Mouse (Mus musculus): ENCODE measurements around the gene Shtn1. TPM values are rescaled to one million over a fixed set of nuclear protein-coding genes. Genes with fewer than 3 reads are reported as not detected.

Shtn1 gene
- polyA plus RNA-seq, 1 experiment from 2014 or later, result 0.53 TPM

- Histone ChIP-seq H3K4me3 (no peak overlapping the region), H3K27ac (no peak overlapping the region), H3K27me3 (ENCODE audit: insufficient read depth, poor library complexity, severe bottlenecking) (peaks cover 24% of the 10 kb centered on the region; the same call in 1 of the 2 replicates), H3K9me3 (no peaks in the 10 kb centered on the region), H3K36me3 (no peaks in the 10 kb centered on the region), H3K4me1 (peaks cover 4% of the 10 kb centered on the region; the same call in 1 of the 2 replicates)
- DNase-seq (ENCODE audit: low spot score), result no peak
- WGBS, result 81% methylated on average over 5 of the region's 5 CpGs
Observed at GRCm38 (mm10) chr19:58980056-58980440, 95.9 kb downstream of the Shtn1 start.

- Histone ChIP-seq H3K27ac (no peak overlapping the region), H3K4me1 (peaks cover 4% of the 10 kb centered on the region; the same call in 1 of the 2 replicates), H3K36me3 (no peaks in the 10 kb centered on the region), H3K27me3 (ENCODE audit: insufficient read depth, poor library complexity, severe bottlenecking) (peaks cover 24% of the 10 kb centered on the region; the same call in 1 of the 2 replicates), H3K9me3 (no peaks in the 10 kb centered on the region), H3K4me3 (no peak overlapping the region)
- no peak for DNase-seq (ENCODE audit: low spot score)
- 60% methylated on average over 13 of the region's 13 CpGs for WGBS
Observed at GRCm38 (mm10) chr19:58979436-58980055, 96.4 kb downstream of the Shtn1 start.

- H3K9me3 ChIP-seq, result no peaks in the 10 kb centered on the region
- 62% methylated on average over 11 of the region's 11 CpGs for WGBS
- peak overlapping the region; percentile 59; the same call in 1 of the 2 replicates for H3K27ac ChIP-seq
- DNase-seq (ENCODE audit: low spot score), result peak; percentile 86
- H3K4me1 ChIP-seq, result peaks cover 4% of the 10 kb centered on the region; the same call in 1 of the 2 replicates
- H3K4me3 ChIP-seq, result no peak overlapping the region
- H3K27me3 ChIP-seq (ENCODE audit: insufficient read depth, poor library complexity, severe bottlenecking), result peaks cover 24% of the 10 kb centered on the region; the same call in 1 of the 2 replicates
- no peaks in the 10 kb centered on the region for H3K36me3 ChIP-seq
Observed at GRCm38 (mm10) chr19:58978401-58979171, 97.3 kb downstream of the Shtn1 start.

GRCm38 (mm10) chr19:58975216-58975863 is 100.6 kb downstream of the Shtn1 start:
- Histone ChIP-seq H3K4me1 (peaks cover 4% of the 10 kb centered on the region; the same call in 1 of the 2 replicates), H3K9me3 (no peaks in the 10 kb centered on the region), H3K27ac (no peak overlapping the region), H3K27me3 (ENCODE audit: insufficient read depth, poor library complexity, severe bottlenecking) (peaks cover 41% of the 10 kb centered on the region; the same call in 1 of the 2 replicates), H3K4me3 (no peak overlapping the region), H3K36me3 (no peaks in the 10 kb centered on the region)
- no peak for DNase-seq (ENCODE audit: low spot score)
- WGBS, result 84% methylated on average over 11 of the region's 11 CpGs

- Histone ChIP-seq H3K27ac (no peak overlapping the region), H3K36me3 (no peaks in the 10 kb centered on the region), H3K4me3 (no peak overlapping the region), H3K27me3 (ENCODE audit: insufficient read depth, poor library complexity, severe bottlenecking) (peaks cover 41% of the 10 kb centered on the region; the same call in 1 of the 2 replicates), H3K4me1 (peaks cover 4% of the 10 kb centered on the region; the same call in 1 of the 2 replicates), H3K9me3 (no peaks in the 10 kb centered on the region)
- WGBS, result 85% methylated on average over 8 of the region's 8 CpGs
- DNase-seq (ENCODE audit: low spot score), result no peak
Observed at GRCm38 (mm10) chr19:58974126-58974525, 101.8 kb downstream of the Shtn1 start.

GRCm38 (mm10) chr19:58970826-58971225 is 105.1 kb downstream of the Shtn1 start:
- WGBS, result 75% methylated on average over 13 of the region's 13 CpGs
- DNase-seq (ENCODE audit: low spot score), result no peak
- peaks cover 3% of the 10 kb centered on the region; the same call in 1 of the 2 replicates for H3K4me1 ChIP-seq
- no peak overlapping the region for H3K4me3 ChIP-seq
- H3K36me3 ChIP-seq, result no peaks in the 10 kb centered on the region
- H3K9me3 ChIP-seq, result no peaks in the 10 kb centered on the region
- H3K27ac ChIP-seq, result no peak overlapping the region
- peaks cover 30% of the 10 kb centered on the region for H3K27me3 ChIP-seq (ENCODE audit: insufficient read depth, poor library complexity, severe bottlenecking)

GRCm38 (mm10) chr19:58968731-58969506 is 107.0 kb downstream of the Shtn1 start:
- Histone ChIP-seq H3K36me3 (no peaks in the 10 kb centered on the region), H3K9me3 (no peaks in the 10 kb centered on the region), H3K27ac (no peak overlapping the region), H3K27me3 (ENCODE audit: insufficient read depth, poor library complexity, severe bottlenecking) (peaks cover 29% of the 10 kb centered on the region), H3K4me1 (peaks cover 3% of the 10 kb centered on the region; the same call in 1 of the 2 replicates), H3K4me3 (no peak overlapping the region)
- 43% methylated on average over 15 of the region's 15 CpGs for WGBS
- no peak for DNase-seq (ENCODE audit: low spot score)

- WGBS, result 82% methylated on average over 8 of the region's 8 CpGs
- no peak for DNase-seq (ENCODE audit: low spot score)
- Histone ChIP-seq H3K27me3 (ENCODE audit: insufficient read depth, poor library complexity, severe bottlenecking) (peaks cover 8% of the 10 kb centered on the region), H3K36me3 (no peaks in the 10 kb centered on the region), H3K27ac (no peak overlapping the region), H3K4me1 (0 out of 2 replicates have a peak, but pooled peaks cover 2% of the 10 kb centered on the region), H3K4me3 (no peak overlapping the region), H3K9me3 (no peaks in the 10 kb centered on the region)
Observed at GRCm38 (mm10) chr19:58963011-58963410, 112.9 kb downstream of the Shtn1 start.

- Histone ChIP-seq H3K4me1 (no peaks in the 10 kb centered on the region), H3K27me3 (ENCODE audit: insufficient read depth, poor library complexity, severe bottlenecking) (peaks cover 38% of the 10 kb centered on the region), H3K9me3 (no peaks in the 10 kb centered on the region), H3K36me3 (no peaks in the 10 kb centered on the region), H3K4me3 (no peak overlapping the region), H3K27ac (no peak overlapping the region)
- DNase-seq (ENCODE audit: low spot score), result no peak
- 86% methylated on average over 8 of the region's 8 CpGs for WGBS
Observed at GRCm38 (mm10) chr19:58954779-58955178, 121.1 kb downstream of the Shtn1 start.

- Histone ChIP-seq H3K4me1 (no peaks in the 10 kb centered on the region), H3K36me3 (no peaks in the 10 kb centered on the region), H3K27ac (no peak overlapping the region), H3K27me3 (ENCODE audit: insufficient read depth, poor library complexity, severe bottlenecking) (peaks cover 48% of the 10 kb centered on the region), H3K9me3 (no peaks in the 10 kb centered on the region), H3K4me3 (no peak overlapping the region)
- DNase-seq (ENCODE audit: low spot score), result no peak
- WGBS, result 64% methylated on average over 12 of the region's 13 CpGs
Observed at GRCm38 (mm10) chr19:58952236-58952635, 123.7 kb downstream of the Shtn1 start.

GRCm38 (mm10) chr19:58951521-58951920 is 124.4 kb downstream of the Shtn1 start:
- 78% methylated on average over 3 of the region's 3 CpGs for WGBS
- Histone ChIP-seq H3K27ac (no peak overlapping the region), H3K4me1 (no peaks in the 10 kb centered on the region), H3K27me3 (ENCODE audit: insufficient read depth, poor library complexity, severe bottlenecking) (peaks cover 48% of the 10 kb centered on the region), H3K36me3 (no peaks in the 10 kb centered on the region), H3K9me3 (no peaks in the 10 kb centered on the region), H3K4me3 (no peak overlapping the region)
- DNase-seq (ENCODE audit: low spot score), result no peak

GRCm38 (mm10) chr19:58945959-58946358 is 129.9 kb downstream of the Shtn1 start:
- no peak overlapping the region for H3K4me3 ChIP-seq
- no peaks in the 10 kb centered on the region for H3K9me3 ChIP-seq
- peaks cover 17% of the 10 kb centered on the region for H3K4me1 ChIP-seq
- 66% methylated on average over 7 of the region's 7 CpGs for WGBS
- no peak overlapping the region for H3K27ac ChIP-seq
- no peak for DNase-seq (ENCODE audit: low spot score)
- H3K36me3 ChIP-seq, result no peaks in the 10 kb centered on the region
- peaks cover 24% of the 10 kb centered on the region for H3K27me3 ChIP-seq (ENCODE audit: insufficient read depth, poor library complexity, severe bottlenecking)
